Mouse (Mus musculus) inflammation-experienced regulatory T-cells (primary cell): Measurements from ENCODE around the gene Fasl. TPM values are rescaled to one million over a fixed set of nuclear protein-coding genes. Genes with fewer than 3 reads are reported as not detected.

Experiments
- polyA plus RNA-seq, 2 experiments: library from polyadenylated mRNA; unstranded; fragments of 100-300 nt; shearing (Covaris generic); gene quantifications; one replicate each; pipeline ENCODE4 v1.2.1; 2017

Fasl gene
- polyA plus RNA-seq: 10 to 100 TPM in 1 of 2 experiments, 1 to 10 TPM in 1; 8.6 to 28.5 TPM

DNA sequence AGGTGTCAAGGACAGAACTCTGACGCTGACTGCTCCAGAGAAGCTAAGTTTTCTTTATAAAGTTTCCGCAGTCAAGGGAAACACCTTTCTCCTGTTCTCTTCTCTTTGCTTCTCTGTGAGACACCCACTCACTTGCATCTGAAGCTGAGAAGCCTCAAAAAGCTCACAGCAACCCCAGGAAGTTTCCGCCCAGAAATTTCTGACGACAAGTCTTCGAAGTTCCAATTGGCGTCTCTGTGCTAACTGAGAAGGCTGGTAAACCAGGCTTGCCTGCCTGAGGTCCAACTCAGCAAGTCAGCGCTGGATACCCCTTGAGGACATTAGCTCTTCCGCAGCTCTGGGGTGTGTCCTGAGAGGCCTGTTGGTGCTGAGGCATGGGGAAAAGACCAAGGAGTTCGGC lies at the start of gene Fasl:
Gene Fasl, minus strand, starts transcription at position 157 of the 400 bp plus-strand sequence.

Other genes with a start within 250 kb of the Fasl start
- 10 to 100 TPM; 43.0 to 44.7 TPM for gene Suco, start 88.2 kb upstream of the Fasl start, polyA plus RNA-seq
- 10 to 100 TPM; 31.2 to 32.2 TPM for gene Pigc, start 180.7 kb upstream of the Fasl start, polyA plus RNA-seq
- gene 4930558K02Rik, start 191.1 kb upstream of the Fasl start, polyA plus RNA-seq: 1 to 10 TPM in 1 of 2 experiments, not detected in 1; 1.2 TPM